Mouse (Mus musculus): Measurements from ENCODE around the gene Atp11b. TPM values are rescaled to one million over a fixed set of nuclear protein-coding genes. Genes with fewer than 3 reads are reported as not detected.

The Atp11b gene
- polyA plus RNA-seq, 2 experiments, result 14.2 to 15.1 TPM

GRCm38 (mm10) chr3:35745010-35745409, 8.9 kb upstream of the Atp11b start:
- no peak overlapping the region for H3K4me2 ChIP-seq (ENCODE audit: low read depth)
- ATAC-seq (ENCODE audit: insufficient read depth) (no peak), DNase-seq (ENCODE audit: low read depth in 3 of 3, low spot score in 3 of 3) (no peak)

GRCm38 (mm10) chr3:35746840-35747456, 7.0 kb upstream of the Atp11b start:
- Histone ChIP-seq H3K27me3 (ENCODE audit: control insufficient read depth, insufficient read depth, low read length) (no peaks in the 10 kb centered on the region), H3K9ac (replicated peaks) (no peak overlapping the region), H3K4me1 (replicated peaks; ENCODE audit: control insufficient read depth in 2 of 2, insufficient read depth in 2 of 2, low read length in 1 of 2) (0 out of 4 replicates have a peak, but pooled peaks cover 0 to 2% of the 10 kb centered on the region in 2 experiments), H3K4me3 (ENCODE audit: insufficient read depth in 1 of 2, low read depth in 2 of 2, low read length in 2 of 2) (no peak overlapping the region), H3K27ac (no peak overlapping the region), H3K4me2 (ENCODE audit: low read depth) (no peak overlapping the region), H3K9me3 (ENCODE audit: control insufficient read depth, low read length) (no peaks in the 10 kb centered on the region), H3K36me3 (replicated peaks; ENCODE audit: control insufficient read depth, insufficient read depth, low read depth) (no peaks in the 10 kb centered on the region)
- 36% methylated on average over 9 of the region's 9 CpGs for WGBS (ENCODE audit: insufficient replicate concordance)
- no peak for ATAC-seq (ENCODE audit: insufficient read depth)
- TF ChIP-seq EP300 (IDR thresholded peaks at IDR 0.05; ENCODE audit: low read depth), result no peak
- TF ChIP-seq CTCF (IDR thresholded peaks at IDR 0.05; ENCODE audit: low read depth), result no peak
- DNase-seq (ENCODE audit: low read depth in 3 of 3, low spot score in 3 of 3), result no peak

More at GRCm38 (mm10) chr3:35745010-35745409, 8.9 kb upstream of the Atp11b start:
- TF ChIP-seq CTCF (IDR thresholded peaks at IDR 0.05; ENCODE audit: low read depth), result no peak
- no peak for TF ChIP-seq EP300 (IDR thresholded peaks at IDR 0.05; ENCODE audit: low read depth)
- 62% methylated on average over 4 of the region's 4 CpGs for WGBS (ENCODE audit: insufficient replicate concordance)
- no peaks in the 10 kb centered on the region for H3K4me1 ChIP-seq (replicated peaks; ENCODE audit: control insufficient read depth in 2 of 2, insufficient read depth in 2 of 2, low read length in 1 of 2)
- no peaks in the 10 kb centered on the region for H3K9me3 ChIP-seq (ENCODE audit: control insufficient read depth, low read length)
- no peak overlapping the region for H3K9ac ChIP-seq (replicated peaks)
- H3K27ac ChIP-seq, result no peak overlapping the region
- H3K36me3 ChIP-seq (replicated peaks; ENCODE audit: control insufficient read depth, insufficient read depth, low read depth), result no peaks in the 10 kb centered on the region
- H3K4me3 ChIP-seq (ENCODE audit: insufficient read depth in 1 of 2, low read depth in 2 of 2, low read length in 2 of 2), result no peak overlapping the region
- no peaks in the 10 kb centered on the region for H3K27me3 ChIP-seq (ENCODE audit: control insufficient read depth, insufficient read depth, low read length)

GRCm38 (mm10) chr3:35750286-35750685, 3.6 kb upstream of the Atp11b start:
- WGBS (ENCODE audit: insufficient replicate concordance), result 31% methylated on average over 5 of the region's 5 CpGs
- TF ChIP-seq CTCF (IDR thresholded peaks at IDR 0.05; ENCODE audit: low read depth) (peak; percentile 67), EP300 (IDR thresholded peaks at IDR 0.05; ENCODE audit: low read depth) (no peak)
- no peaks in the 10 kb centered on the region for H3K36me3 ChIP-seq (replicated peaks; ENCODE audit: control insufficient read depth, insufficient read depth, low read depth)
- no peaks in the 10 kb centered on the region for H3K9me3 ChIP-seq (ENCODE audit: control insufficient read depth, low read length)
- H3K4me2 ChIP-seq (ENCODE audit: low read depth), result no peak overlapping the region
- H3K4me1 ChIP-seq (replicated peaks; ENCODE audit: control insufficient read depth in 2 of 2, insufficient read depth in 2 of 2, low read length in 1 of 2), result peaks cover 3% of the 10 kb centered on the region in 2 experiments; a peak in 2 of 4 replicates
- H3K4me3 ChIP-seq (ENCODE audit: insufficient read depth in 1 of 2, low read depth in 2 of 2, low read length in 2 of 2), result no peak overlapping the region
- H3K9ac ChIP-seq (replicated peaks), result no peak overlapping the region
- H3K27ac ChIP-seq, result no peak overlapping the region
- no peaks in the 10 kb centered on the region for H3K27me3 ChIP-seq (ENCODE audit: control insufficient read depth, insufficient read depth, low read length)
- DNase-seq (ENCODE audit: low read depth in 3 of 3, low spot score in 3 of 3) (peak in 1 of 3 experiments; percentile 28), ATAC-seq (ENCODE audit: insufficient read depth) (no peak)

GRCm38 (mm10) chr3:35751724-35752123, 2.2 kb upstream of the Atp11b start:
- Histone ChIP-seq H3K4me3 (ENCODE audit: insufficient read depth in 1 of 2, low read depth in 2 of 2, low read length in 2 of 2) (no peak overlapping the region), H3K27ac (no peak overlapping the region), H3K9me3 (ENCODE audit: control insufficient read depth, low read length) (no peaks in the 10 kb centered on the region), H3K4me2 (ENCODE audit: low read depth) (no peak overlapping the region), H3K9ac (replicated peaks) (no peak overlapping the region), H3K36me3 (replicated peaks; ENCODE audit: control insufficient read depth, insufficient read depth, low read depth) (no peaks in the 10 kb centered on the region), H3K27me3 (ENCODE audit: control insufficient read depth, insufficient read depth, low read length) (no peaks in the 10 kb centered on the region), H3K4me1 (replicated peaks; ENCODE audit: control insufficient read depth in 2 of 2, insufficient read depth in 2 of 2, low read length in 1 of 2) (peaks cover 3 to 9% of the 10 kb centered on the region in 2 experiments; a peak in 2 of 4 replicates)
- TF ChIP-seq CTCF (IDR thresholded peaks at IDR 0.05; ENCODE audit: low read depth), result no peak
- no peak for TF ChIP-seq EP300 (IDR thresholded peaks at IDR 0.05; ENCODE audit: low read depth)
- DNase-seq (ENCODE audit: low read depth in 3 of 3, low spot score in 3 of 3) (no peak), ATAC-seq (ENCODE audit: insufficient read depth) (no peak)
- WGBS (ENCODE audit: insufficient replicate concordance), result 57% methylated on average over 2 of the region's 2 CpGs

- no peak for ATAC-seq (ENCODE audit: insufficient read depth)
Observed at GRCm38 (mm10) chr3:35762735-35763134, 8.8 kb downstream of the Atp11b start.

More at GRCm38 (mm10) chr3:35762735-35763134, 8.8 kb downstream of the Atp11b start:
- H3K27me3 ChIP-seq (ENCODE audit: control insufficient read depth, insufficient read depth, low read length), result no peaks in the 10 kb centered on the region
- no peak overlapping the region for H3K9ac ChIP-seq (replicated peaks)
- no peak for TF ChIP-seq EP300 (IDR thresholded peaks at IDR 0.05; ENCODE audit: low read depth)
- TF ChIP-seq CTCF (IDR thresholded peaks at IDR 0.05; ENCODE audit: low read depth), result no peak
- no peak overlapping the region for H3K4me3 ChIP-seq (ENCODE audit: insufficient read depth in 1 of 2, low read depth in 2 of 2, low read length in 2 of 2)
- peaks cover 0 to 4% of the 10 kb centered on the region in 2 experiments; a peak in 3 of 4 replicates for H3K4me1 ChIP-seq (replicated peaks; ENCODE audit: control insufficient read depth in 2 of 2, insufficient read depth in 2 of 2, low read length in 1 of 2)
- no peak for DNase-seq (ENCODE audit: low read depth in 3 of 3, low spot score in 3 of 3)
- no peak overlapping the region for H3K27ac ChIP-seq
- H3K36me3 ChIP-seq (replicated peaks; ENCODE audit: control insufficient read depth, insufficient read depth, low read depth), result no peaks in the 10 kb centered on the region
- H3K4me2 ChIP-seq (ENCODE audit: low read depth), result no peak overlapping the region
- 51% methylated on average over 4 of the region's 4 CpGs for WGBS (ENCODE audit: insufficient replicate concordance)
- H3K9me3 ChIP-seq (ENCODE audit: control insufficient read depth, low read length), result no peaks in the 10 kb centered on the region
